Mouse (Mus musculus): ENCODE measurements around the gene Gm8332.
"Not testable (repeated sequence)": the region's sequence is repeated elsewhere in the genome, so short reads cannot be mapped to it uniquely, and the experiment has no call there.

Gm8332 gene

GRCm38 (mm10) chr12:88250000-88250399 lies at the start of gene Gm8332:
TSS of gene Gm8332 (minus strand) at chr12:88250100.
- DNase-seq (ENCODE audit: extremely low read depth, low read depth, low spot score), result not testable (repeated sequence)

- not testable (repeated sequence) for DNase-seq (ENCODE audit: extremely low read depth, low read depth, low spot score)
These were observed 47.3 kb upstream of the Gm8332 start for GRCm38 (mm10) chr12:88297171-88297570.

GRCm38 (mm10) chr12:88293082-88293481 lies 43.2 kb upstream of the Gm8332 start:
- DNase-seq (ENCODE audit: extremely low read depth, low read depth, low spot score), result not testable (repeated sequence)

GRCm38 (mm10) chr12:88285224-88285623 lies 35.3 kb upstream of the Gm8332 start:
- DNase-seq (ENCODE audit: extremely low read depth, low read depth, low spot score), result not testable (repeated sequence)

- DNase-seq (ENCODE audit: extremely low read depth, low read depth, low spot score), result not testable (repeated sequence)
These were observed 24.5 kb upstream of the Gm8332 start, which contains the start of gene Gm5662 for GRCm38 (mm10) chr12:88274400-88274799. TSS of gene Gm5662 (minus strand) at chr12:88274500.

GRCm38 (mm10) chr12:88257241-88257640 lies 7.3 kb upstream of the Gm8332 start:
- no peak for DNase-seq (ENCODE audit: extremely low read depth, low read depth, low spot score)

- peak; percentile 30 for DNase-seq (ENCODE audit: extremely low read depth, low read depth, low spot score)
These were observed 6.0 kb upstream of the Gm8332 start for GRCm38 (mm10) chr12:88255917-88256316.

GRCm38 (mm10) chr12:88245786-88246185 lies 4.1 kb downstream of the Gm8332 start:
- DNase-seq (ENCODE audit: extremely low read depth, low read depth, low spot score), result not testable (repeated sequence)

- DNase-seq (ENCODE audit: extremely low read depth, low read depth, low spot score), result not testable (repeated sequence)
These were observed 7.0 kb downstream of the Gm8332 start for GRCm38 (mm10) chr12:88242940-88243339.

GRCm38 (mm10) chr12:88219445-88219844 lies 30.5 kb downstream of the Gm8332 start:
- DNase-seq (ENCODE audit: extremely low read depth, low read depth, low spot score), result no peak

- DNase-seq (ENCODE audit: extremely low read depth, low read depth, low spot score), result not testable (repeated sequence)
These were observed 31.8 kb downstream of the Gm8332 start for GRCm38 (mm10) chr12:88218059-88218458.

- no peak for DNase-seq (ENCODE audit: extremely low read depth, low read depth, low spot score)
These were observed 35.3 kb downstream of the Gm8332 start for GRCm38 (mm10) chr12:88214641-88215040.

GRCm38 (mm10) chr12:88211458-88211857 lies 38.4 kb downstream of the Gm8332 start:
- not testable (repeated sequence) for DNase-seq (ENCODE audit: extremely low read depth, low read depth, low spot score)

- no peak for DNase-seq (ENCODE audit: extremely low read depth, low read depth, low spot score)
These were observed 47.0 kb downstream of the Gm8332 start for GRCm38 (mm10) chr12:88202856-88203255.

All from fat pad, adult 2 months (tissue).